Mouse (Mus musculus): ENCODE results near the gene Pdzd8. TPM values are rescaled to one million over a fixed set of nuclear protein-coding genes. Genes with fewer than 3 reads are reported as not detected.
A peak's percentile ranks its signal among the peaks of the same experiment; 100 is the strongest.

Gene Pdzd8
- total RNA-seq, 2 experiments from 2014 or later = 35.6 to 38.8 TPM

DNA sequence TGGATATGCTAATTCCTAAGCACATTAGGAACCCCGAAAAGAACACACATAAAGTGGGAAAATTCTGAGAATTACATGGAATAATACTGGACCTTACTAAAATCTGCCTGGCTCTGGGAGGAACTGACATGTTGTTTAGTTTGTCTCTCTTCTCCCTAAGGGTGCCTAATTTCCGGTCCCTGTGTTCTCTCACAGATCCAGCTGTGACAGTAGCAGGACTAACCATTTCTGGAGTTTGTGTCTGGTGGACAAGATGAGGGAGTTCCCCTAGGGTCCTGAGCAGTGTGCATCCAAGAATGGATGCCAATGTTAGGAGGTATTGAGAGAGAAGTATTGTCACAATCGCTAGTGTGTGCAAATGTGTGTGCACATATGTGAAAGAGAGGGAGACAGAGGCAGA, 10.8 kb upstream of the Pdzd8 start:
- DNase-seq = no peak

DNA sequence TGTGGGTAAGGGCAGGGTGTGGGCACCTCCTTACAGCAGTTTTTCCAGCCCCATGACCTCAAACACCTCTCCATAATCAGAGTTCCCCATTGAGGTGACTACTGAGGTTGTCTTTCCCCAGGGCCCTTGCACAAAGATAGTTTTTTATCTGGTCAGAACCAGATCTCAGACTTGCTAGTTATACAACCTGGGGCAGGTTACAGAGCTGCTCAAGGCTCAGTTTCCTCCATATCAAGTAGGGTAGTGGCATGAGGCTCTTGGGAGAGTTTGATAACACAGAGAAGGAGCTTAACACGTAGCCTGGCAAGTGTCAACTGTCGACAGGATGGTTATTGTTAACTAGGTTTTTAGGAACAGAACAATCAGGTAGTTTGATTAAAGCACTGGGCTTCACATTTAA, 9.3 kb upstream of the Pdzd8 start:
- DNase-seq = no peak

DNA sequence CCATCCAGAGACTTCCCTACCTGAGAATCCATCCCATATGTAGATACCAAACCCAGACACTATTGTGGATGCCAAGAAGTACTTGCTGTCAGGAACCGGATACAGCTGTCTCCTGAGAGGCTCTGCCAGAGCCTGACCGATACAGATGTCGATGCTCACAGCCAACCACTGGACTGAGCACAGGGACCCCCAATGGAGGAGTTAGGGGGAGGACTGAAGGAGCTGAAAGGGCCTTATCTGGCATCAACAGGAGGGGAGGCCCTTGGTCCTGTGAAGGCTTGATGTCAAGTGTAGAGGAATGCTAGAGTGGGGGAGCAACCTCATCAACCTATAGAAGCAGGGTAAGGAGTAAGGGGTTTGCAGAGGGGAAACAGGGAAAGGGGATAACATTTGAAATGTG, 7.2 kb upstream of the Pdzd8 start:
- DNase-seq = no peak

DNA sequence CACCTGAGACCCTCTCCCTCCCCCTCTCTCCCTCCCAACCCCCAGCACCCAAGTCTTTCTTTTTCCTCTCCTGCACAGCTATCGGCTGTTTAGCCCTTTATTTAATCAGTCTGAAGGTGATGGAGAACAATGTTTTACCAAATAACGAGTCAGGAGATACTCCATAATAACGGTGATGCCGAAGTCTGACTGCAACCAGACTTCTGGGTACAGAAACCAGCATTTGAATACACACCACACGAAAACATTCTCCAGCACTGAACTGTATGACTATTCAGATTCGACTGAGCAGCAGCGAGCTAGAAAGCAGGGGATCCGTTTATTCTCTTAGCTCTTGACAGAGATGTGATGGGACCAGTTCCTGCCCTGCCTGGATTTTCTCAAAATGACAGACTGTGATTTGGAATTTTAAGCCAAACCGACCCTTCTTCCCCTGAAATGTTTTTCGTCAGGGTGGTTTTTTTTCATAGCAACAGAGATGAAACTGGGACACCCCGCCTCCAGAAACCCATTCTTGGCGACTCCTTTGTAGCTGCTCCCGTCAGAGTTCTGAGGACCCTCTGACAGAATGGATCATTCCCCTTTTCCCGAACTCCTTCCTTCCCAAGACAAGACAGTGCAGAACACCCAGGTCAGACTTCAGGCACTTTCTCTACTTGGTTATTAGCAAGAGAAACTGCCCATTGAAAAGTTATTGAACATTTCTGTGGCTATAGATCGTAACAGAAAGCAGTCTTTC, 5.7 kb upstream of the Pdzd8 start:
- DNase-seq = no peak

- DNase-seq = no peak
These were observed 4.8 kb upstream of the Pdzd8 start for GRCm38 (mm10) chr19:59350273-59350903.

DNA sequence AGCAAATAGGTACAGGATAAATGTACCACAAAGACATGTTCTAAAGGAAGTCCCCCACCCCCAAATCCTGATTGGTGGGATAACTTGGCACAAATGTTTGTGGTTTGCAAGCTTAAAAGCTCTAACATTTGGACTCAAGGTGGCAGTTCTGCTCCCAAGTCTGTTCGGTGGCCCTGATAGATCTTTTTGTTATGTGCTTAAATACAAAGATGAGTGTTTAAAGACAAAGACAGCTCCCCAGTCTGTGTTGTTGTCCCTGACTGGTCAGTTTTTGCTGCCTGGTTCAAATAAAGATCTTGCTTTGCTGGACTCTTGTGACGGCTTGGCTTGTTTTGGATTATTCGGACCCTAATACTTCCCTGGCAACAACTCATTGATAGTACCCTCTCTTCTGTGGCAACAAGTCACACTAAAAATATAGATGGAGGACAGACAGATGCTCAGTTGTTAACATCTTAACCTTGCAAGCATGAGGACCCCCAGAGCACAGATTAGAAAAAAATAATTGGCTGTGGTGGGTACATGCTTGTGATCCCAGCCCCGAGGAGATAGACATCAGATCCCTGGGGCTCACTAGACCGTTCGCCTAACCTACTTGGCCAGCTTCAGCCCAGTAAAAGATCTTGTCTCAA, 3.9 kb upstream of the Pdzd8 start:
- DNase-seq = no peak

DNA sequence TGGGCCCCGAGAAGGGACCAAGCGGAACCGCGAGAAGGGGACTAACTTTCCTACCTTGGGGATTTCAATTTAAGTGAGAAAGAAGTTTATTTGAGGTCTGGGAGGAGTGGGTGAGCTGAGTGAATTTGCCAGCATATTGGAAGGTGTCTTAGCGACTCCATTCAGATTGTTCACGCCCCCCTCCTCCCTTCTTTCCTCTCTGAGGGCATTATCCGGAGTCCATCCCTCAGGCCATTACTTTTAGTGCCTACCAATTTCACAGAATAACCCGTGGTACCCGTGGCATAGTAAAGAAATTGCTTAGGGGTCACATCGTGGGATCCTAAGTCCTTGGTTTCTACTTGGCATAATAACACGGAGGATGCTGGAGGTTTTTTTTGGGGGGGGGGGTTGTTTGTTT, 745 bp upstream of the Pdzd8 start:
- no peak for DNase-seq

- DNase-seq = peak; percentile 60 to 70
These were observed 411 bp downstream of the Pdzd8 start for GRCm38 (mm10) chr19:59345081-59345657.

GRCm38 (mm10) chr19:59344304-59344711, 1.3 kb downstream of the Pdzd8 start:
- peak; percentile 45 to 46 for DNase-seq

- DNase-seq = no peak
These were observed 2.6 kb downstream of the Pdzd8 start for GRCm38 (mm10) chr19:59342964-59343363.

DNA sequence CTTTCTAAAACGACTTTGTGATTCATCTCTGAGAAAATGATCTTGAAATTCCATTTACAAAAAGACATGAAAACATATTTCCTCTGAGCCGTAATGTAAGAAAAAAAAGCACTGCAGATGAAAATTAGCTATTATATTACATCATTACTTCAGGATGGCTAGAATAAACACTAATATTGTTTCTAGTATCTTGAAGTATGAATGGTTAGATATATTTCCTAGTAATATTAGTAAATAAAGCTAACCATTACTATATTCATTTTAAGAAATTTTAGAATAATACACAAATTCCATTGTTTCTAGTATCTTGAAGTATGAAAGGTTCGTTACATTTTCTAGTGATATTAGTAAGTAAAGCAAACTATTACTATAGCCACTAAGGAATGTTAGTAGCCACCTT, 5.7 kb downstream of the Pdzd8 start:
- DNase-seq = no peak

GRCm38 (mm10) chr19:59337872-59338681, 7.5 kb downstream of the Pdzd8 start:
- DNase-seq = no peak

GRCm38 (mm10) chr19:59336655-59337054, 8.9 kb downstream of the Pdzd8 start:
- DNase-seq = no peak

- no peak for DNase-seq
These were observed 14.8 kb downstream of the Pdzd8 start for GRCm38 (mm10) chr19:59330816-59331225.

DNA sequence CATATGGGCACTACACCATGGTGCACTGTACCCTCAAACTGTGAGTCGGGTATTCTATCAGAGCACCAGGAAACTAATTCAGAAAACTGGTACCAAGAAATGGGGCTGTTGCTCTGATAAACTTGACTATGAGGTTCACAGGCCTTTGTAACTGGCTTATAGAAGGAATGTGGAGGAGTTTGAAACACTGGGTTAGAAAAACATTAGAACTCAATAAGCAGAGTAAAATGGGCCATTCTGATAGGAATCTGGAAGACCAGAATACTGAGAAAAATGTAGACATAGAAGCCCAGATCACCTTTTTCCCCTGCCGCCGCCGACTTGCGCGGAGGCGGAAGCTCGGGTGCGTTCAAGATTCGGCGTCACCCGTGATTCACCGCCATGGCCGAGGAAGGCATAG, 23.6 kb downstream of the Pdzd8 start, which contains the start of gene Rps12-ps3:
Rps12-ps3 (plus strand) TSS at position 301 of the 400 bp plus-strand sequence.
- no peak for DNase-seq

- peak; percentile 16 to 44 for DNase-seq
These were observed 29.0 kb downstream of the Pdzd8 start for GRCm38 (mm10) chr19:59316571-59316970.

DNA sequence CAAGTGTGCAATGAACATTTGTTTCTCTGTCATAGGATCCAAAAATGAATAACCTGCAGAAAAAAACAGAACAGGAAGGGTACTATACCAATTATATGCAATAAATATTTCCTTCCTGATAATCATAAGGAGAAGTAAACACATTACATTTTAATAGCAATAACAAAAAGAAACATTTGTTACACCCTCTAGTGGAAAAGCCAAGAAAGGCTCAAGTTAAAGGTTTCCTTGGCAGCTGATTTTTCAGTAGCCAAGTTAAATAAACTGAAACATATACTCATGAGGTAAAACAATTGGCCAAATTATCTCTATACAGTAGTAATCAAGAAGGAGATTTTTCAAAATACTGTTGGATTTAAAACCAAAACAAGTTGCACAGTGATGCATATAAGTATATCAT, 30.3 kb downstream of the Pdzd8 start:
- no peak for DNase-seq

DNA sequence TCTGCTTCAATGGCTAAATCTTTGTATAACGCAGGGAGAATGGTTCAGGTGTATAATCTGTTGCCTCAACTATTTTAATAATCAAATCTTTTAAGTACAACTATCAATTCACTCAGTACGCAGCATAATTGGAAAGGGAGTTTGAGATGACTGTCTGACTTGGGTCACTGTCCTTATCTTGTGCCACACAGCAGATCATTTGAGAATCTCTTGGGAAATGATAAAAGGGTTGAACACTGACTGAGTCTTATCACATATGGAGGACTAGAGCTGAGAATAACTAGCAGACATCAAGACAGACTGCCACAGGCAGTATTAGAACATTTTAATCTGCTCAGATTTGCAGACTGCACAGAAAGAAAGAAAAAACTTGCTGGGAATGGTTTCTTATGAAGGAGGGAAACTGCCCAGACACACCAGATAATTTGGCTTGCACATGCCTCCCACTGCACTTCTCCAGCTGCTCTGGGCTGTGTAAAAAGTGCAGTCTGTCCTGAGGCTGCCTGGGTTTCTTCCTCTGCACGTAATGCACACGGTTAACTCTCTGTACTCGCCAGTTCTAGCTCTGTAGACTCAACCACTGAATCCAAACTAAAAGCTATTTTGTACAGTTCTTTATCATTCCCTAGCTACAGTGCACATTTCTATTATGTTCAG, 53.3 kb downstream of the Pdzd8 start:
- DNase-seq = no peak

DNA sequence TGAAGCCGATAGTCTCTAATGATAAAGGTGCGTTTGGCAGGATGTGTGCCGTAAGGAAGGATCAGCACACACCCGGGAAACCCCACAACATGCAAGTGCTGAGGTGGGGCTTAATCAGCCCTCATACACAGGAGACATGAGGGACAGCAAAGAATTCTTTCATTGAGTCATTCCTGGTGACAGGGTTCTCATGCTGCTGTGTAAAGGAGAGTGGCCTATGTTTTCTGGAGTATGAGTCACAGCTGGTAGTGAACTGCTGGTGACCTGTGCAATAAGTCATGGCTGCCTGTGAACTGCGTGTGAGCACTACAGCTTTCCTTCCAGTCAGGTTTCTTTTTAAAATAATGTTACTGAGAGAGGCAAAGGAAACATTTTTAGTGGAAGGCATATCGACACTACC, 55.8 kb downstream of the Pdzd8 start:
- DNase-seq = peak; percentile 22 to 32

- DNase-seq = no peak
These were observed 56.5 kb downstream of the Pdzd8 start for GRCm38 (mm10) chr19:59289042-59289441.

- no peak for DNase-seq
These were observed 63.6 kb downstream of the Pdzd8 start for GRCm38 (mm10) chr19:59282001-59282400.

GRCm38 (mm10) chr19:59280841-59281240, 64.7 kb downstream of the Pdzd8 start:
- no peak for DNase-seq
